Mouse (Mus musculus): ENCODE measurements around the gene Gpr176.
"Not testable (repeated sequence)": the region's sequence is repeated elsewhere in the genome, so short reads cannot be mapped to it uniquely, and the experiment has no call there.

Gpr176 gene

DNA sequence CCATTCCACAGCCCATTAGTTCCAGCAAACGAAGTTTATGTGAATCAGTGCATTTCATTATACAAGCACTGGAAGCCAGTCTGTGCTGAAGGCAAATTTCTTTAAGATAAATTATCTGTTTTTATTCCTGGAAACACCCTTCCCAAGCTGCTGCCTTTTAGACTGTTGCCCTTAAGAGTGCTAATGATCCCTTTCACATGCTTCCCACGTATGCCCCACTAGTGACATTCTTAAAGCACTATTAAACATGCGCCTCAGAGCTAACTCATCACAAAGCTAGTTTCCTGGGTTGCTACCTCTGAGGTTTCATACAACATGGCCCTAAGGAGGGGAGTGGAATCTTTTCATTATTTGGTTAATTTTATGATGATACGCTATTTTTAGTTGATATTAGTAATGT, 74.6 kb downstream of the Gpr176 start:
- no peak for DNase-seq (ENCODE audit: low read depth)

DNA sequence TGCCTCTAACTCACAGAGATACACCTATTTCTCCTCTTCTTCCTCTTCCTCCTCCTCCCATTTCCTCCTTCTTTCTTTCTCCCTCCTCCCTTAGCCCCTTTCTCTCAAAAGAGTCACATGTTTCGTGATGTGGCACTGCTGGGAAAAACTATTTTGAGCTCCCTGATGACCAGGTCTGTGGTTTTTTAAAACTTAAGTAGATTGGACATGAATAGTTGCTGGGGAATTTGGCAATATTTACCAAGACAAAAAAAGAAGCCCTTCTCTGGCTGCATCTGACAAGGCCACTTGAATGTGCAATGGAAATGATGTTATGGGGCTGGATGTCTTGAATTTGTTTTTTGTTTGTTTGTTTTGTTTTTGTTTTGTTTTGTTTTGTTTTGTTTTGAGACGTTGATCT, 75.3 kb downstream of the Gpr176 start:
- no peak for DNase-seq (ENCODE audit: low read depth)

DNA sequence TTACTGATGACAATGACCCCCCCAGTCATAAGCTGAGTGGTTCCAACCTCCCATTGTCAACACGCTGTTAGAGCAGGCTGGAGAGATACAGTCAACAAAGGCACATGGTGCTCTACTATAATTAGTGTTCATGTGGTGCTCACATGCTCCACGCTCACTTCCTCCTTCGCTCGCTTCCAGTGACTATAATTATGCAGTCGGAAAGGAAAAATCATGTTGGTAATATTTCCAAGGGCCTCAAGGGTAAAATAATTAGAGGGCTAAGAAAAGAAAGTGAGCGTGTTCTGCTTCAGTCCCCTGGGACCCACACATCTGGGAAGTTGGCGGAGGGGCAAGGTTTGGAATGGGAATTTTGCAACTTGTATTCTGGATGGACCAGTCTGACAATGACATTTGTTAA, 77.7 kb downstream of the Gpr176 start:
- no peak for DNase-seq (ENCODE audit: low read depth)

DNA sequence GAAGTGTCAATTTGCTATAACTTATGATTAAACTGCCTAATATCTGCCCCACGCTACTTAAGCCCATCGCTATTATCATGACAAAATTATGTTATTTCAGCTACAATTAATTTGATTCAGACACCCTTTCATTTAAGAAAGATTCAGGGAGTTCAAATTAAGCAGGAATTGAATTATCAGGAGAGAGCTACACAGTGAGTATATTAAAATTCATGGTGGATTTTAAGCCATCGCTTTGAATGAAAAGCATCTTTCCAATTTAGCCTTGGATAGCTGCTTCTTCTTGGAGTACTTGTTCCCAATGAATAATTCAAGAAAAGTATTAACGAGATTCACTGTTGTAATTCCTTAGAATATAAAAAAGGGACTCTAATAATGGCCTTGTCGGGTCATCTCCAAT, 79.6 kb downstream of the Gpr176 start:
- DNase-seq (ENCODE audit: low read depth): no peak

DNA sequence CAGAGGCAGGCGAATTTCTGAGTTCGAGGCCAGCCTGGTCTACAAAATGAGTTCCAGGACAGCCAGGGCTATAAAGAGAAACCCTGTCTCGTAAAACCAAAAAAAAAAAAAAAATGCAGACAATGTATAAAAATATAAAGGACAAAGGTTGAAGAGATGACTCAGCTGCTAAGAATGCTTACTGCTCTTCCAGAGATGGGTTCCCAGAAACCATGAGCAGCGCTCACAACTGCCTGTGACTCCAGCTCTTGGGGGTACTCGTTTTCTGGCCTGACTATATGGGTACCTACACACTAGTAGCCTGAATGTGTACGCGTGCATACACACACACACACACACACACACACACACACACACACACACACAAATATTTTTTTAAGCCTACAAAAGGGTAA, 84.2 kb downstream of the Gpr176 start:
- DNase-seq (ENCODE audit: low read depth): not testable (repeated sequence)

DNA sequence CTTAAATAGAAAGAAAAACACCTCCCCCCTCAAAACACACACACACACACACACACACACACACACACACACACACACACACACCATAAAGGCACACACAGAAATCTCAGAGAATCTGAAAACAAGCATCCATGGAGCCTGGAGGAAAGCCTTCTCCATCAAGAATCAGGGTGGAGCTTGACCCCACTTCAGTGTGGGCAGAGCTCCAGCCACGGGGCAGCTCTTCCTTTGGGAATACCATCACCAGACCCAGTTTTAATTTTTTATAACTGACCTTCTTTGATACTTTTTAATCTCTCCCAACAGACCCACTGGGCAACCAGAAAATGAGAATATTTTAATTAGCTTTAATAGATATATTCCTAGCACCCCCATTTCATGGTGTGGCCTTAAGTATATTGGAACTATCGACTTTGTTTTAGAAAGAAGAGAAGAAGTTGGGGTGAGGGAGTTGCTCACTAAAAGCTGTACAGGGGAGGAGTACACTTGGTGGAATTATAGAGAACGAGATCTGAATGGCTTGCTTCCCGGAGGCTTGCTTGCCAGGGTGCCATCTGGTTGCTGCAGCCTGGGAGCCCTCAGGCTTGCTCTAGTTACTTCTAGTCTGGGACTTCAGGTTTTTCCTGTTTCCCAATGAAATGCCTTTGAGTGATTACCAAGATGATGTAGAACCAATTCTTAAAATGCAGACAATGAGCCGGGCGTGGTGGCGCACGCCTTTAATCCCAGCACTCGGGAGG, 84.7 kb downstream of the Gpr176 start:
- DNase-seq (ENCODE audit: low read depth): no peak

DNA sequence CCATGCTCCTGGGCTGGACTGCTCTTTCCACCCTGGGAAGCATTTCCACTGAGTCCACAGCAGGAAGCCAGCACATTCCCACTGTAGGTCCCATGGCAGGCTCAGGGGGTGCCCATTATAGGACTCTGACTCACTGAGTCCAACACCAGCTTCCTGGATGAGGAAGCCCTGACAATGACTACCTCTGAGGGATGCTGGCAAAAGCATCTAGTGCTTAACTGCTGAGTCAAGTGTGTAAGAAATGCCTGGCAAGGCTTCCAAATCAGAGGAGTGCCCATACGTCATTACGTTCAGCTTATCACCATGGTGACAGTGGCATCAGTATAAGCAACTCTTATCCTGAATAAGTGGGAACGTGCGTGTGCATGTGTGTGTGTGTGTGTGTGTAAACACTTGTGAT, 85.5 kb downstream of the Gpr176 start:
- no peak for DNase-seq (ENCODE audit: low read depth)

DNA sequence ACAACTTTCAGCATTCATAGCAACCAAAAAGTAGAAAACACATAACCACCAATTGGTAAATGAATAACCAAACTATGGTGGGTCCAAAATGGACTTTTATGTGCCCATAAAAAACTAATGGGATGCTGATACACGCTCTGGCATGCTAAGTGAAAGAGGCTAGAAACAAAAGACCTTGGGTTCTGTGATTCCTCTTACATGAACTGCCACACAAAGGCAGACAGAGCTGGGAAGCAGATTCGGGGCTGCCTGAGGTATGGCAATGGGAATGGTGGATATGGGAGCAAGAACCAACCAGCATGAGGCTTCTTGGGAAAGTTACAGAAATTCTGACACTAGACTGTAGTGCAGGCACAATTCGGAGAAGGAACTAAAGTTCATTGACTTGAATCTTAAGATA, 90.8 kb downstream of the Gpr176 start:
- no peak for DNase-seq (ENCODE audit: low read depth)

DNA sequence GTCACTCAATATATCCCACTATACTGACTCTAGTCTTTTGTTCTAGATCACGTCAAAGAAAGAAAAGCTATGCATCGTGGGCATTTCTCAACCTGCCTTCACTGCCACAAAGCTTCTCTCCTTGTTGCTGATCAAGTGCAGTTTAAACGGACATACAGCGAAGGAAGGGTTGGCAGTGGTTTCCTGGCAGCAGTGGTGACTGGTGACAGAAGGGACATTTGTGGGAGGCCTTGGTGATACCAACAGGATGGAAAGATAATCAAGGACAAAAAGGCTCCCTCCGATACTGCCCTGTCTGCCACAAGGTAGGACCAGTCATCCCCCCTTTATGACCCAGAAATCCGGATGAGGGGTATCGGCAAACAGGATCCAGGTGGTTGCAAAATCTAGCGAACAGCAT, 95.0 kb downstream of the Gpr176 start:
- no peak for DNase-seq (ENCODE audit: low read depth)

DNA sequence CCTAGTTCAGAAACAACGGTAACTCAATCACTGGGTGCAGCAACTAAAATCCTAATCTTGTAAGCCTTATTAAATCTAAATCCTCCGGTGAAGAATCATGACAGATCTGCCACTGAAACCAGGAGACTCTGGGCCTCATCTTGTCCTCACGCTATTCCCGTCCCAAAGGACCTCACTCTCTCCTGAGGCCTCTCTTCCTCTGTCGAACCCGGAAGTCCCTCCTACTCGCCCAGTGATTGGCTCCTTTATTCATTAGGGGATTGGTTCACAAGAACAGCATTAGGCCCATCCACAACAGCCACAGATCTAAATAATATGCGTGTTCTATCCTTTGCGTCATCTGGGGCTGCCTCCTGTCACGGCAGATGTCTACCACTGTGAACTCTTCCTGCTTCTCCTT, 101.6 kb downstream of the Gpr176 start:
- DNase-seq (ENCODE audit: low read depth): no peak

DNA sequence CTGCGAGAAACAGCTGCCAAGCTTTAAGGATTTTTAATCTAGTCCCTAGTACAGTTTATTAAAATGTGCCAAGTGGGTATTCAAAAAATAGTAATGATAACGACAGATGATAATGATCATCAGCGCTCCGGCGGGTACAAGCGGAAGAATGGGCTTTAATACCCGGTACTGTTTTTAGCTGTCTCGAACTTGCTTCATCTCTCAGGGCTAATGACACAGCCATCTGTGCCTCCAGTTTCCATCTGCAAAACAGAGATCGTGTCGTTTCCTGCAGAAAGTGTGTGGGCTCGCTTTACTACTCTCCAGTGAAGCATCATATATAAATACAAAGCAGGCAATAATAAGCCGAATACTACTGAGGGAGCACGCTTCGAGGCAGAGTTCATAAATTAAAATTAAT, 103.0 kb downstream of the Gpr176 start:
- no peak for DNase-seq (ENCODE audit: low read depth)

DNA sequence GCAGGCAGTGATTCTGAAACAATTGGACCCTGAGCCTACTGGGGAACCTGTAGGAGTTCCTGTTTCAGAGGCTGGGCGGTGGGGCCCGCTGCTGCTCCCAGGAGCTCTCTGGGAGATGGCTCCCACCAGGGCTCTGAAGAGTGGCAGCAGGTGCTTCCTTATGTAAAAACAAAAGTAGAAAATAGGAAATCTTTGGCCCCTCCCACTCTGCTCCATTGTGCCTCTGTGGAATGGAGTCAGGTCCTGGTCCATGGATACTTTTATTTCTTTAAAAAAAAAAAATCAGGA, 109.4 kb downstream of the Gpr176 start:
- no peak for DNase-seq (ENCODE audit: low read depth)

DNA sequence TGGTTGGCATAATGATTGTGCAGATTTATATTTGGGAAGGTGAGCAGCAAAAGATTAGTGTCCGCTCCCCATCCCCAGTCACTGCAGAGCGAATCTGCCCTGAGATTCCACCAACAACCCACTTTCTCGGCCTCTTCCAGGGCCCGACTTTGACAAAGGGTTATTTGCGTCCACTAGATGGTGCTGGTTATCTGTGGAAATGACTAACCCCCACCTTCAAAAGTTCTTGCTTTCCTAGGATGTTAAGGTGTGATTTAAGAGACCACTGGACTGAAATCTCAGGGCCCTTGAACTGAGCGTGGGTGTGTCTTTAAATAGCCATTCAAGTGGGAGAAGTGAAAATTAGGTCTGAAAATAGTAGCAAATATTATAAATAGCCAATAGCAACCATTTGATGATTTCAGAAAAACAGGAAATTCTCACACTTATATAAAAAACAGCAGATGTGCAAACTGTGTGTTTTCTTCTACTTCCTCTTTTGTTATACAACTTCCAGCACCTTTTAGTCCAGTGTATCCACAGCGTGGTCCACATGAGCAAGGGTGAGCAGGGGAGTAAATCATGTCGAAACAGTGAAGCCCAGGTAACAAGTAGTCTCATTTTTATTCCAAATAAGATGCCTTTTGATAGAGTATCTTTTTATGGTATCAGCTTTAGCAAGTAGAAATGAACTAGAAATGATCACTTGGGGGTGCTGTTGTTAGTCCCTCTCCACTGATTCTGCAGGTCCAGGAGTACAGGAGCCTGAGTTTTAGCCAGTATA, 109.9 kb downstream of the Gpr176 start:
- peak; percentile 69 for DNase-seq (ENCODE audit: low read depth)

DNA sequence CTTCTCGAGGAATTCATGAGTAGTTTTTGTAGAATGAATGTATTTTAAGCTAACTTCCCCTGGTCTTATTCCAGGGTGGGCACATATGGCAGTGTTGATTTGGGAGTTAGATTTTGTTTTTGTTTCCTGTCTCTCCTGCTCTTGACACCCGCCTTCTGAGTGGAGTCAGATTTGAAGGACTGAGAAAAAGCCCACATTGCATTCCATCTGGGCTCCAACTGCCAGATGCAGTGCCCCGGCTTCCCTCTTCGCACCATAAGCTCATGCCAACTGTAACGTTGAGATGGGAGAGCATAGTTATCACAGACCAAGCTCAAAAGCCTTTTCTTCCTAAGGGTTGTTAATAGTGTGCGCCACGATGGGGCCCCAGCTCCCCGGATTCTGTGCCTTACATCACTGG, 110.5 kb downstream of the Gpr176 start:
- no peak for DNase-seq (ENCODE audit: low read depth)

DNA sequence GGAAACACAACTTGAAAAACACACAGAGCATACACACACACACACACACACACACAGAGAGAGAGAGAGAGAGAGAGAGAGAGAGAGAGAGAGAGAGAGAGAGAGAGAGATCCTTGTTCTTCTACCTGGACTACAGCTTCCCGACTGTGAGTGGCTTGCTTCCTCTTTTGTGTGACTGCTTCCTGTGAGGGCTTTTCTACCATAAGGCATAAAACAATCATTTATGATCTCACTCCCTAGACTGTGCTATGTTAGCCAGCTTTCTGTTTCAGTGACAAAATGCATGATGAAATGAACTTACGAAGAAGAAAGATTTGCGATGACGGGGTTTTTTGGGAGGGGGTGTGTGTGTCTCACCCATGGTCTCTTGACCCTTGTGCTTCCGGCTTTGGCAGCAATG, 113.5 kb downstream of the Gpr176 start:
- peak; percentile 23 for DNase-seq (ENCODE audit: low read depth)

DNA sequence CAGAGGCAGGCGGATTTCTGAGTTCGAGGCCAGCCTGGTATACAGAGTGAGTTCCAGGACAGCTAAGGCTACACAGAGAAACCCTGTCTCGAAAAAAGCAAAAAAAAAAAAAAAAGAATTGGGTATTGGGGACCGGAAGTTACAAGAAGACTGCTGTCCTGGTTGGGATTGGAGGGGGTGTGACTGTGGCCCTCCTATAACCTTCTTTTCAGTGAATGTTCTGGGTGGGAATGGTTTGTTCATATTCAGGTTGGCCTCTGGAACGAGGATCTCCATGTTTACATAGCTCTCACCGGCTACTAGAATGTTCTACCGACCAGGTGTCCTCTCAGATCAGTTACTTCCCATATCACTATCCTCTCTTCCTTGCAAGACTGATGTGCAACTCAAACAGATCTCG, 116.1 kb downstream of the Gpr176 start:
- no peak for DNase-seq (ENCODE audit: low read depth)

DNA sequence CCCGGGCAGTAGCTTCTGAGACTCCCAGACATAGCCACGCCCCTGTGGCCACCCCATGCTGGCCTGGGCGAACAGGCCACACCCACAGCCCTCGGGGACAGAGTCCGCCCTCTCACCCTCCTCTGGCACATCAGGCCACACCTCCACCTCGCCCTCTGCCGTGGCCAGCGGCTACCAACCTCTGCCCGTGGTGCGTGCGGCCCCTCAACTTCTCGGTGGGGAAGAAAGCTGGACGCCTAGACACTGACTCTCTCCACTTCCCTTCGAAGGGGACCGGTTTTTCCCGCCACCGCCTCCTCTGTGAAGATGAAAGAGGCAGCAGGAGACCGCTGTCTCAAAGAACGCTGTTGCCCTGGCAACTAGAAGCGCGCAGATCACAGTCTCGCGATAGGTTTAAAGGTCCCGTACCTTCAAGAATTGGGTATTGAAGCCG, 116.6 kb downstream of the Gpr176 start, which contains the start of gene Fsip1:
Gene Fsip1 (minus strand): TSS at position 346 of the 433 bp plus-strand sequence.
- DNase-seq (ENCODE audit: low read depth): no peak

DNA sequence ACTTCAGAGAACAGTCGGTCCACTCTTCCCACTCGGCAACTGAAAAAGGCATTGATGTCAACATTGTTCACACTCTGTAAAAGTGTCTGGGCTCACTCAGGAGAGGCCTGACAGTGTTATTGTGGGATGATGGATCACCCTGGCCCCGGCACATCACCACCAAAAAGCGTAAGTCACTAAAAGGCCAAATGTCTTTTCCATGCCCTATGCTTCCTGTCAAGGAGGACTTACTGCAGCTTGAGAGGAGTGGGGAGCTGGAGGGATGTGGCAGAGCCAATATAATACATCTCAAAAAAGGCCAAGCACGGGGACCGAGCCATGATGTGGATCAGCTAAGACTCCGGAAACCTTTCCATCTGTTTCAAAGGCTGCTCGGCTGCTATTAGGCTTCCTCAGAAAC, 118.7 kb downstream of the Gpr176 start:
- DNase-seq (ENCODE audit: low read depth): no peak

DNA sequence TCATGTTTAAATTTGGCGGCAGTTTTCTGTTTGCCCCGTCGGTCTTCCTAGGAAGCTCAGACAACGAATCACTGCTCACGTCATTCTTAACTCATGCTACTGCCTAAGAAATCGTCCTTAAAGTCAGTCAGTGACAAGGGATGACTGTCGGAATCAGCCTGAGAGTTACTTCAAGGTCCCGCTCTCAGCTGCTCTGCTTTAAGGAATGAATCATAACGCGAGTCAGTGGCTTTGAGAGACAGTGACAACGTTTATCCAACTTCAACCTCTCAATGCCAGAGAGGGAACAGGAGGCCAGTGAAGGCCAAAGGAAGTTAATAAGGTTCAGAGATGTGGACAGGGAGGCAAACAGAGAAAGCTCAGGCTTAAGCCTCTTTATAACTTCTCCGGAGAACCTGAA, 124.3 kb downstream of the Gpr176 start:
- no peak for DNase-seq (ENCODE audit: low read depth)

DNA sequence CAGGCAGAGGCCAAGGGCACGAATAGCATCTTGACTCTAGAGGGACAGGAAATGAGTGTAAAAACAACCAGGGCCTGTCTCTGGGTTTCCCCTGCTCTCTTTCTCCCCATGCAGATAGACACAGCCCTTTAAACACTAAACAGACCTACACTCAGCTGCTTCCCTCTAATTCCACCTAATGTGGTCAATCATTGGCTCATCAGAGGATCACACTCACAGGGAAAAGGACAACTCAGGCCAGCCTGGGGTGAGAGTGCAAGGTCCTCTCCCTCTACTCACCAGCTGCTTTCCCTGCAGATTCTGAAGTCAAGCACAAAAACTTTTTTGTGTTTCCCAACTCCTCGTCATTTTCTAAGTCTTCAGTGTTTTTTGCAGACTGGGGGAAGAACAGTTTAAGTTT, 125.2 kb downstream of the Gpr176 start:
- no peak for DNase-seq (ENCODE audit: low read depth)

DNA sequence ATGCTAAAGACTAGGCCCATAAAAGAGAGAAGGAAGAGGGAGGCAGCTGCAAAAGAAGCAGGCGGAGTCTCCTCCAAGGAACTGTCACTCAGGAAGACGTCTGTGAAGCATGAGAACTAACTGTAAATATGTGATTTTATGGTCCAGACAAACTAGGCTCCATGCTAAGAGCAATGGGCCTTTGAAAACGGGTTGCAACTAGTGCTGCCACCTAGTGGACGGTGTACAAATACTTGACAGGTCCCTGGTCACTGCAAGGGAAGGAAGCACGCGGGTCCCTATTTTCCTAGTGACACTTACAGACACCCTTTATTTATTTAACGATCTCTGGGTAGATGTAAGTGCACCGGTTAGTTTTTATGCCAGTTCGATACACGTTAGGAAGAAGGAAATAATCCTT, 127.3 kb downstream of the Gpr176 start:
- DNase-seq (ENCODE audit: low read depth): peak; percentile 73

DNA sequence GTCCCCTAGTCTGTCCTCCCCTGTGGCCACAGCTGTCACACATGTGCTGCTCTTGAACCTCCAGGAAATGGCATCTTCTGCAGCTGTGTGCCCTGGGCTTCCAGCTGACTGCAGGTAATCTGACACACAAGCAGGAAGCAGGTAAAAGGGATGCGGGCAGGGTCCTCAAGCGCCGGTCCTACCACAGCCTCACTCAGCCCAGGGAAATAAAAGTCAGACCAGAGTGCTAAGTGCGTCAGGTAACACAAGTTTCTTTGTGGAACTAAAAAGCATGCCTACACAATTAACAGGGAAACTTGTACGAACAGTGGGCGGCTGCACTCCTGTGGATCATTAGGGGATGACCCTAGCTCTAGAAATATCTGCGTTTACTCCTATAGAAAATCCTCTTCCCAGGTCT, 137.0 kb downstream of the Gpr176 start:
- no peak for DNase-seq (ENCODE audit: low read depth)

DNA sequence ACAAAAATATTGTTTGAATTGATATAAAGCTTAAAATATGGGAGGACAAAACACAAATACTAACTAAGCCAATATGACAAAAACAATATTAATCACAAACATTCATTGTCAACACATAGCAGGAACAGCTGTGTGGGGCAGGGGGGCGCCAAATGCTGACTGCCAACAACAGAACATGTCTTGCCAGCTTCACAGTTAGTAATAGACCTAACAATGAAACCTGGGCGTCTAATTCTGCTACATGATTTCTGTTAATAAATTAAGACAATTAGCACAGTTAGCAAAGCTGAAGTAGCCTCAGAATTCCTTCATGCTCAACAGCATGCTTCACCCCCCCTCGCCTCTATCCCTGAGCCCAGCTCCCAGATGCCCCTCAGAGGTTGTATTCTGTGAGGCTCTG, 137.6 kb downstream of the Gpr176 start:
- DNase-seq (ENCODE audit: low read depth): no peak

DNA sequence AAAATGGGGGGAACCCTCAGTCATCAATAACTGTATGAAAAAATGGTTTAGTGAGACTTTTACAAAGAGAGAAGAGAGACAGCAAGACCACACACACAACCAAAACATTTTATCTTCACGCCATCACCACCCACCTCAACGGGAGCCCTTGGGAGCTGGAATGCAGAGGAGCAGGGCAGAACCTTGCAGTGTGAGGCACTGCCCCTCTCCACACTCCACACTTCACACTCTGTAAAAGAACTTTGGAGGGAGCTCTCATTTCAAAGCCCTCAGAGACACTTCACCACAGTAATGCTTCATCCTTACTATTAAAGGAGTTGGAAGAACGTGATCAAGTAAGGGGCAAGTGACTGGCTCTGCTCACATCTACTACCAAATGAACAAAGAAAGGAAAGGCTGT, 142.7 kb downstream of the Gpr176 start:
- no peak for DNase-seq (ENCODE audit: low read depth)
